Mouse (Mus musculus): Measurements from ENCODE around the gene Abcg8. TPM values are rescaled to one million over a fixed set of nuclear protein-coding genes. Genes with fewer than 3 reads are reported as not detected.
A peak's percentile ranks its signal among the peaks of the same experiment; 100 is the strongest.

The Abcg8 gene
- polyA plus RNA-seq, 1 experiment from 2014 or later, result 0.09 TPM

- Histone ChIP-seq H3K4me1 (ENCODE audit: control insufficient read depth, insufficient read depth, low read length) (no peaks in the 10 kb centered on the region), H3K27me3 (ENCODE audit: control insufficient read depth, insufficient read depth, low read length) (no peaks in the 10 kb centered on the region), H3K27ac (replicated peaks; ENCODE audit: low read depth, low read length) (no peak overlapping the region), H3K36me3 (ENCODE audit: control insufficient read depth, insufficient read depth, low read length) (no peaks in the 10 kb centered on the region), H3K4me2 (ENCODE audit: low read depth, severe bottlenecking) (no peak overlapping the region), H3K9ac (ENCODE audit: low read length) (no peak overlapping the region), H3K4me3 (ENCODE audit: low read depth, low read length) (no peak overlapping the region), H3K9me3 (ENCODE audit: control insufficient read depth, low read length) (no peaks in the 10 kb centered on the region)
- ATAC-seq (ENCODE audit: insufficient number of reproducible peaks, low FRiP score, low TSS enrichment, low read depth), result no peak
- WGBS, result 36% methylated on average over 10 of the region's 10 CpGs
- no peak for DNase-seq (ENCODE audit: low spot score)
Observed at GRCm38 (mm10) chr17:84665053-84665452, 11.0 kb upstream of the Abcg8 start.

GRCm38 (mm10) chr17:84665691-84666090 lies 10.4 kb upstream of the Abcg8 start:
- no peak for ATAC-seq (ENCODE audit: insufficient number of reproducible peaks, low FRiP score, low TSS enrichment, low read depth)
- no peak overlapping the region for H3K4me3 ChIP-seq (ENCODE audit: low read depth, low read length)
- no peak overlapping the region for H3K4me2 ChIP-seq (ENCODE audit: low read depth, severe bottlenecking)
- peak; percentile 42 for DNase-seq (ENCODE audit: low spot score)
- H3K36me3 ChIP-seq (ENCODE audit: control insufficient read depth, insufficient read depth, low read length), result no peaks in the 10 kb centered on the region
- no peak overlapping the region for H3K9ac ChIP-seq (ENCODE audit: low read length)
- H3K4me1 ChIP-seq (ENCODE audit: control insufficient read depth, insufficient read depth, low read length), result no peaks in the 10 kb centered on the region
- no peaks in the 10 kb centered on the region for H3K9me3 ChIP-seq (ENCODE audit: control insufficient read depth, low read length)
- no peak overlapping the region for H3K27ac ChIP-seq (replicated peaks; ENCODE audit: low read depth, low read length)
- 8% methylated on average over 9 of the region's 9 CpGs for WGBS
- H3K27me3 ChIP-seq (ENCODE audit: control insufficient read depth, insufficient read depth, low read length), result no peaks in the 10 kb centered on the region

- Histone ChIP-seq H3K36me3 (ENCODE audit: control insufficient read depth, insufficient read depth, low read length) (no peaks in the 10 kb centered on the region), H3K9me3 (ENCODE audit: control insufficient read depth, low read length) (no peaks in the 10 kb centered on the region), H3K27ac (replicated peaks; ENCODE audit: low read depth, low read length) (no peak overlapping the region), H3K27me3 (ENCODE audit: control insufficient read depth, insufficient read depth, low read length) (no peaks in the 10 kb centered on the region), H3K4me3 (ENCODE audit: low read depth, low read length) (no peak overlapping the region), H3K4me2 (ENCODE audit: low read depth, severe bottlenecking) (no peak overlapping the region), H3K4me1 (ENCODE audit: control insufficient read depth, insufficient read depth, low read length) (no peaks in the 10 kb centered on the region), H3K9ac (ENCODE audit: low read length) (no peak overlapping the region)
- DNase-seq (ENCODE audit: low spot score) (no peak), ATAC-seq (ENCODE audit: insufficient number of reproducible peaks, low FRiP score, low TSS enrichment, low read depth) (no peak)
- WGBS, result 87% methylated on average over 3 of the region's 3 CpGs
Observed at GRCm38 (mm10) chr17:84667848-84668247, 8.3 kb upstream of the Abcg8 start.

GRCm38 (mm10) chr17:84672376-84673369 lies 3.4 kb upstream of the Abcg8 start:
- H3K9me3 ChIP-seq (ENCODE audit: control insufficient read depth, low read length), result no peaks in the 10 kb centered on the region
- no peaks in the 10 kb centered on the region for H3K4me1 ChIP-seq (ENCODE audit: control insufficient read depth, insufficient read depth, low read length)
- H3K27ac ChIP-seq (replicated peaks; ENCODE audit: low read depth, low read length), result no peak overlapping the region
- no peaks in the 10 kb centered on the region for H3K36me3 ChIP-seq (ENCODE audit: control insufficient read depth, insufficient read depth, low read length)
- H3K27me3 ChIP-seq (ENCODE audit: control insufficient read depth, insufficient read depth, low read length), result no peaks in the 10 kb centered on the region
- WGBS, result 79% methylated on average over 16 of the region's 16 CpGs
- no peak overlapping the region for H3K9ac ChIP-seq (ENCODE audit: low read length)
- no peak overlapping the region for H3K4me2 ChIP-seq (ENCODE audit: low read depth, severe bottlenecking)
- no peak overlapping the region for H3K4me3 ChIP-seq (ENCODE audit: low read depth, low read length)
- DNase-seq (ENCODE audit: low spot score) (no peak), ATAC-seq (ENCODE audit: insufficient number of reproducible peaks, low FRiP score, low TSS enrichment, low read depth) (no peak)

GRCm38 (mm10) chr17:84674048-84674447 lies 2.1 kb upstream of the Abcg8 start:
- no peak overlapping the region for H3K27ac ChIP-seq (replicated peaks; ENCODE audit: low read depth, low read length)
- no peaks in the 10 kb centered on the region for H3K36me3 ChIP-seq (ENCODE audit: control insufficient read depth, insufficient read depth, low read length)
- H3K4me1 ChIP-seq (ENCODE audit: control insufficient read depth, insufficient read depth, low read length), result no peaks in the 10 kb centered on the region
- H3K9ac ChIP-seq (ENCODE audit: low read length), result no peak overlapping the region
- H3K9me3 ChIP-seq (ENCODE audit: control insufficient read depth, low read length), result no peaks in the 10 kb centered on the region
- ATAC-seq (ENCODE audit: insufficient number of reproducible peaks, low FRiP score, low TSS enrichment, low read depth) (no peak), DNase-seq (ENCODE audit: low spot score) (no peak)
- H3K4me2 ChIP-seq (ENCODE audit: low read depth, severe bottlenecking), result no peak overlapping the region
- 25% methylated on average over 7 of the region's 7 CpGs for WGBS
- H3K27me3 ChIP-seq (ENCODE audit: control insufficient read depth, insufficient read depth, low read length), result no peaks in the 10 kb centered on the region
- no peak overlapping the region for H3K4me3 ChIP-seq (ENCODE audit: low read depth, low read length)

- Histone ChIP-seq H3K9ac (ENCODE audit: low read length) (no peak overlapping the region), H3K36me3 (ENCODE audit: control insufficient read depth, insufficient read depth, low read length) (no peaks in the 10 kb centered on the region), H3K27ac (replicated peaks; ENCODE audit: low read depth, low read length) (no peak overlapping the region), H3K4me3 (ENCODE audit: low read depth, low read length) (no peak overlapping the region), H3K4me1 (ENCODE audit: control insufficient read depth, insufficient read depth, low read length) (no peaks in the 10 kb centered on the region), H3K9me3 (ENCODE audit: control insufficient read depth, low read length) (no peaks in the 10 kb centered on the region), H3K27me3 (ENCODE audit: control insufficient read depth, insufficient read depth, low read length) (no peaks in the 10 kb centered on the region), H3K4me2 (ENCODE audit: low read depth, severe bottlenecking) (no peak overlapping the region)
- ATAC-seq (ENCODE audit: insufficient number of reproducible peaks, low FRiP score, low TSS enrichment, low read depth), result no peak
- no peak for DNase-seq (ENCODE audit: low spot score)
- 71% methylated on average over 4 of the region's 4 CpGs for WGBS
Observed at GRCm38 (mm10) chr17:84675204-84675603, 898 bp upstream of the Abcg8 start.

GRCm38 (mm10) chr17:84677595-84677994 lies 1.5 kb downstream of the Abcg8 start:
- H3K9ac ChIP-seq (ENCODE audit: low read length), result no peak overlapping the region
- no peak overlapping the region for H3K4me2 ChIP-seq (ENCODE audit: low read depth, severe bottlenecking)
- H3K9me3 ChIP-seq (ENCODE audit: control insufficient read depth, low read length), result no peaks in the 10 kb centered on the region
- no peak for DNase-seq (ENCODE audit: low spot score)
- H3K4me3 ChIP-seq (ENCODE audit: low read depth, low read length), result no peak overlapping the region
- no peaks in the 10 kb centered on the region for H3K27me3 ChIP-seq (ENCODE audit: control insufficient read depth, insufficient read depth, low read length)
- 86% methylated on average over 11 of the region's 11 CpGs for whole genome bisulfite sequencing
- ATAC-seq (ENCODE audit: insufficient number of reproducible peaks, low FRiP score, low TSS enrichment, low read depth), result no peak
- H3K27ac ChIP-seq (replicated peaks; ENCODE audit: low read depth, low read length), result no peak overlapping the region
- no peaks in the 10 kb centered on the region for H3K4me1 ChIP-seq (ENCODE audit: control insufficient read depth, insufficient read depth, low read length)
- H3K36me3 ChIP-seq (ENCODE audit: control insufficient read depth, insufficient read depth, low read length), result no peaks in the 10 kb centered on the region

- Histone ChIP-seq H3K36me3 (ENCODE audit: control insufficient read depth, insufficient read depth, low read length) (no peaks in the 10 kb centered on the region), H3K27ac (replicated peaks; ENCODE audit: low read depth, low read length) (no peak overlapping the region), H3K4me3 (ENCODE audit: low read depth, low read length) (no peak overlapping the region), H3K27me3 (ENCODE audit: control insufficient read depth, insufficient read depth, low read length) (no peaks in the 10 kb centered on the region), H3K4me2 (ENCODE audit: low read depth, severe bottlenecking) (no peak overlapping the region), H3K9me3 (ENCODE audit: control insufficient read depth, low read length) (no peaks in the 10 kb centered on the region), H3K9ac (ENCODE audit: low read length) (no peak overlapping the region), H3K4me1 (ENCODE audit: control insufficient read depth, insufficient read depth, low read length) (no peaks in the 10 kb centered on the region)
- ATAC-seq (ENCODE audit: insufficient number of reproducible peaks, low FRiP score, low TSS enrichment, low read depth) (no peak), DNase-seq (ENCODE audit: low spot score) (no peak)
- 85% methylated on average over 3 of the region's 3 CpGs for WGBS
Observed at GRCm38 (mm10) chr17:84681670-84682069, 5.6 kb downstream of the Abcg8 start.
